Mouse (Mus musculus): Measurements from ENCODE around the gene Wls. TPM values are rescaled to one million over a fixed set of nuclear protein-coding genes. Genes with fewer than 3 reads are reported as not detected.

Wls gene
- polyA plus RNA-seq, 1 experiment from 2014 or later, result 82.2 TPM

Other genes starting within 250 kb of the Wls start
- not detected in 2 replicates for gene Rpe65, start 240.5 kb upstream of the Wls start, polyA plus RNA-seq (2015; fragmentation: Nextera tagmentation; extraction: Ambion mirVana)